Mouse (Mus musculus): ENCODE measurements around the gene Mrps16.

The Mrps16 gene

DNA sequence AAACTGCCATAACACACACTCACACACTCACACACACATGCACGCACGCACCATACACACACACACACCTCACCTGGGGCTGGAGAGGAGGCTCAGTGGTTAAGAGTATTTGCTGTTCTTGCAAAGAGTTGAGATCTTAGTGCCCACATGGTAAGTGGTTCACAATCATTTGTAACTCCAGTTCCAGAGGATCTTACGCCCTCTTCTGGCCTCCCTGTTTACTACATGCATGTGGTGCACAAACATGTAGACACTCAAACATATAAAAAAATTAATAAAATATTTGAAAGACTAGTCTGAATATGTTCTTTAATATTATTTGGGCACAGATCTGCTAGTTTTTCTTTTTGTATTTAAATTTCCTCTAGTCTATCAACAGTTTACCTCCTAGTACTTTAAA, 25.2 kb downstream of the Mrps16 start:
- no peak for DNase-seq (ENCODE audit: extremely low read depth, low read depth)

DNA sequence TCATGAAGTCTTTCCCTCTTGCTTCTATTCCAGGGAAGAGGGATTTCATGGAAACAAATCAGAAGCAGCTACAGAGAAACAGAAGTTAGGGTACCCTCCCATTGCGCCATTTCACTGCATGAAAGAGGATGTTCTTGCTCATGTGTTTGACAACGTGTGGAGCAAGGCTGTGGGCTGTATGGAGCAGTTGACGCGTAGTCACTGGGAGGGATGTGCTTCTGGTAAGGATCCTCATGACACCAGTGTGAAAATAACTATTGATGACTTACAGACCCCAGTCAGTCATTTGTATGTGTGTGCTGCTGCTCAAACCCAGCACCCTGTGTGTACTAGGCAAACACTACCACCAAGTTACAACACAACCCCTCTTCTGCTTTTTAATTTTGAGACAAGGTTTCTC, 30.2 kb downstream of the Mrps16 start:
- no peak for DNase-seq (ENCODE audit: extremely low read depth, low read depth)

GRCm38 (mm10) chr14:20347991-20348541, 45.4 kb downstream of the Mrps16 start, which contains the start of the genes Ecd and Fam149b:
Ecd (minus strand) TSS chr14:20348121.
Fam149b (plus strand) TSS chr14:20348162.
- peak; percentile 94 for DNase-seq (ENCODE audit: extremely low read depth, low read depth)

GRCm38 (mm10) chr14:20347441-20347990, 45.9 kb downstream of the Mrps16 start:
- peak; percentile 64 for DNase-seq (ENCODE audit: extremely low read depth, low read depth)

DNA sequence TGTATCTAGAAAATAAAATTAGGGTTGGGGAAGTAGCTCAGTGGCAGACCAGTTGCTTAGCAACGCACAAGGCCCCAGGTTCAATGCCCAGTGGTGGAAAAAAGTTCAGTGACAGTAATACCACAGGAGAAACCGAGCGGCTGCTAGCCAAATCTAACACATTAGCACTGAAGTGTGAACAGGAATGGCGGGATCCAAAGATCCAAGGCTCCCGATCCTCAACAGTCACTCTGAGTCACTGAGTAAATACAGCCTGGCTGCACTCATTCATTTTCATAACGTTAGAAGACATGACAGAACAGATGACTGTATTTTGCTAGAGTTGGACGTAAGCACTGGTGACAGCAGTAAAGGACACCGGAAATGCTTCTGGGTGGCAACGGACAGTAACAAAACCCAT, 47.5 kb downstream of the Mrps16 start:
- DNase-seq (ENCODE audit: extremely low read depth, low read depth), result no peak

DNA sequence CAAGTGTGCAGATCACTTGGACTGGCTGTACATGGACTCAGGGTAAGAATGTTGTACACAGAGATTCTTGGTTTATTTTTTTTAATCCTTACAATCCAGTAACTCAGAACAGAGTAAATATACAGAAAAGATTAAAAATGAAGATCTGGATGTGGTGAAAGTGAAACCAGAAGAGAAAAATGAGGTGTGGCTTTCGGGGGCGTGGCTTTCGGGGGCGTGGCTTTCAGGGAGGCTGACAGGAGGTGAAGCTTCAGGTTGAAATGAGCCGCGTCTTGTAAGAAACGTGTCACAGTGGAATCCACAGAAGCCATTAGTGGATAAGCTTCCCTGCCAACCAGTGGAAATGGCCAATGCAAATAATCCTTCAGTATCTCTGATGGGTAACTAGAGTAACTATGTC, 52.6 kb downstream of the Mrps16 start:
- no peak for DNase-seq (ENCODE audit: extremely low read depth, low read depth)

DNA sequence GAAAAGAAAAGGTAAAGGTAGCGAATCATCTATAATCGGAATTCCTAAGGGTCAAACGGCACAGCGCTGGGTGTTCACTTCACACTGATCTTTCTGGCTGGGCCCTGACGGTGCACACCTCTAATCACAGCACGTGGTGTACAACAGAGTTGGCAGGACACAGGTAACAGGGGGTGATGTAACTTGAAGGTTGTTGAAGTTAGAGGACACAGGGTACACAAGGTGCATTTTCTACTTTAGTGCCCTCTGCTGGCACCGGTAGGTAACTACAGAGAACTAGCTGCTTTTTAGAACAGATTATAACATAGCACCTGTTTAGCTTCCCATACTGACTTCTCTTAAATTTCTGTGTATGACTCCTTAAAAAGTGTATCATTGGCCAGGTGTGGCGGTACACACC, 53.3 kb downstream of the Mrps16 start:
- DNase-seq (ENCODE audit: extremely low read depth, low read depth), result peak; percentile 36

- no peak for DNase-seq (ENCODE audit: extremely low read depth, low read depth)
These were observed 54.0 kb downstream of the Mrps16 start for GRCm38 (mm10) chr14:20339415-20339814.
